Mouse (Mus musculus) spleen, adult 2 months (tissue): ENCODE measurements around the gene Il27.

Experiments
- CTCF ChIP-seq: fragments of 200-500 bp; IDR thresholded peaks from 2 replicates; pipeline ENCODE4 v1.5.1; 2011; ENCODE audit warnings: mild to moderate bottlenecking, inconsistent platforms; ENCODE audit not compliant: insufficient read depth, insufficient read length, insufficient replicate concordance; ENCODE audit errors: extremely low read depth
- POLR2A ChIP-seq: fragments of 200-500 bp; IDR thresholded peaks from 2 replicates; pipeline ENCODE4 v1.6.1; 2011; ENCODE audit warnings: low read depth, low read length, inconsistent platforms

DNA sequence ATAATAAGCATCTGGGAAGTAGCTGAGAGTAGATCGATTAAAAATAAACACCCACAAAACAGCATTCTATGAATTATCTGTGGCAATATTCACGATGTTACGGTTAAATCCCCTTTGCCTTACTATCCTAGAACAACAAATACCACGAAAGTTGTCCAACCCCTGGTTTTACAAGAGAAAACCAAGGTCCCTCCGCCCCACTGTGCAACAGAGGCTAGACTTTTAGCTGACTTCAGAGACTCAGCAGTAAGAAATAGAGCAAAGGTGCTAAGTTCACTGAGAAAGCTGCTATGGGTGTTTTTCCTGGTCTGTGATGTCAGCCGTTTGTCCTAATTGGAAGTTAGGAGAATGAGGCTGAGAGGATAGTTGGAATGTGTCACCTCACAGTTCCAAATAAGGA lies 11.0 kb downstream of the Il27 start:
- TF ChIP-seq POLR2A (no peak), CTCF (no peak)
